Mouse (Mus musculus) bone marrow, adult 2 months (tissue): ENCODE results near the gene Clca2. TPM values are rescaled to one million over a fixed set of nuclear protein-coding genes. Genes with fewer than 3 reads are reported as not detected.
"Not testable (repeated sequence)": the region's sequence is repeated elsewhere in the genome, so short reads cannot be mapped to it uniquely, and the experiment has no call there.

Experiments
- H3K27ac ChIP-seq: fragments of 200-500 bp; 2 replicates; pipeline ENCODE4 v1.5.1; 2012; ENCODE audit warnings: low read depth, mild to moderate bottlenecking, control low read depth, inconsistent platforms, low read length; ENCODE audit not compliant: control insufficient read depth, poor library complexity, insufficient read depth
- H3K4me1 ChIP-seq: fragments of 200-500 bp; 2 replicates; pipeline ENCODE4 v1.6.1; 2011; ENCODE audit warnings: low read length; ENCODE audit not compliant: control insufficient read depth, insufficient read depth
- H3K4me3 ChIP-seq: fragments of 200-500 bp; replicated peaks from 2 replicates; pipeline ENCODE3; 2011; ENCODE audit warnings: mild to moderate bottlenecking, low read depth, low read length, control low read depth; ENCODE audit not compliant: control insufficient read depth
- CTCF ChIP-seq: fragments of 200-500 bp; IDR thresholded peaks from 2 replicates; pipeline ENCODE4 v1.5.1; 2011; ENCODE audit warnings: low read length, control low read depth; ENCODE audit not compliant: control insufficient read depth, insufficient read depth
- POLR2A ChIP-seq: fragments of 200-500 bp; IDR thresholded peaks from 2 replicates; pipeline ENCODE4 v1.6.1; 2011; ENCODE audit warnings: low read depth, mild to moderate bottlenecking, control low read depth, low read length, borderline replicate concordance; ENCODE audit not compliant: control insufficient read depth
- WGBS: fragments of 180-500 bp; shearing (Covaris S2); methylation state at CpG from one replicate; pipeline ENCODE4 v1.1.7; 2018; 5-methylcytosine and 5-hydroxymethylcytosine counted together
- polyA plus RNA-seq: library from polyadenylated mRNA; stranded (reverse); fragments of >200 nt; gene quantifications from 2 replicates; pipeline ENCODE4 v1.2.4, GENCODE M21; 2011; ENCODE audit warnings: low replicate concordance; ENCODE audit not compliant: missing spikeins, insufficient read depth, insufficient read length

Clca2 gene
- polyA plus RNA-seq, 1 experiment = not detected

GRCm38 (mm10) chr3:145072339-145072738 lies 26.9 kb downstream of the Clca2 start:
- H3K4me3 ChIP-seq = no peak overlapping the region
- no peak overlapping the region for H3K27ac ChIP-seq
- WGBS = 83% methylated on average over 3 of the region's 3 CpGs
- TF ChIP-seq POLR2A (no peak), CTCF (no peak)
- no peaks in the 10 kb centered on the region for H3K4me1 ChIP-seq

GRCm38 (mm10) chr3:145068964-145069363 lies 30.3 kb downstream of the Clca2 start:
- TF ChIP-seq POLR2A (no peak), CTCF (no peak)
- 65% methylated on average over 4 of the region's 4 CpGs for WGBS

DNA sequence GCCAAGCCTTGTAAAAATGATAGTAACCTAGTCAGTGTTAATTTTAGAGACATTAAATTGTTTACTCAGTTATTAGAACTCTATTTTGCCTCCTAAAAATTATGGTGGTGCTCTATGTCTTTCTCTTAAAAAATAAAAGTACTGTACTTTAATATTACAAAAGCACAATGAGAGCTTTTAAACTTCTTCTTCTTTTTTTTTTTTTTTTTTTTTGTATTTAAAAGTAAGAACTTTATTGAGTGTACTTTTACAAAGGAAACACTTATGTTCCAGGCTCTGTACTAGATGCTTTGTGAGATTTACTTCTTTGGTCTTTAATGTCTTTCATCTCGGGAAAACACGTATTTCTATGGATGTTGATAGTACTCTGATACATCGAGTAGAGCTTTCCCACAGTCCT lies 44.1 kb downstream of the Clca2 start:
- not testable (repeated sequence) for H3K4me1 ChIP-seq, H3K27ac ChIP-seq, H3K4me3 ChIP-seq
- WGBS = 86% methylated on average over 3 of the region's 3 CpGs

More at GRCm38 (mm10) chr3:145068964-145069363, 30.3 kb downstream of the Clca2 start:
- Histone ChIP-seq H3K27ac (no peak overlapping the region), H3K4me1 (no peaks in the 10 kb centered on the region), H3K4me3 (no peak overlapping the region)

- H3K4me1 ChIP-seq = no peaks in the 10 kb centered on the region
- no peak overlapping the region for H3K4me3 ChIP-seq
- TF ChIP-seq CTCF (no peak), POLR2A (no peak)
- H3K27ac ChIP-seq = no peak overlapping the region
- WGBS = 12% methylated on average over 3 of the region's 3 CpGs
These were observed 49.4 kb downstream of the Clca2 start for GRCm38 (mm10) chr3:145049820-145050219.

GRCm38 (mm10) chr3:145038813-145039212 lies 60.4 kb downstream of the Clca2 start:
- TF ChIP-seq POLR2A (no peak), CTCF (no peak)
- Histone ChIP-seq H3K4me3 (no peak overlapping the region), H3K27ac (no peak overlapping the region), H3K4me1 (no peaks in the 10 kb centered on the region)
- 46% methylated on average over 3 of the region's 3 CpGs for WGBS

DNA sequence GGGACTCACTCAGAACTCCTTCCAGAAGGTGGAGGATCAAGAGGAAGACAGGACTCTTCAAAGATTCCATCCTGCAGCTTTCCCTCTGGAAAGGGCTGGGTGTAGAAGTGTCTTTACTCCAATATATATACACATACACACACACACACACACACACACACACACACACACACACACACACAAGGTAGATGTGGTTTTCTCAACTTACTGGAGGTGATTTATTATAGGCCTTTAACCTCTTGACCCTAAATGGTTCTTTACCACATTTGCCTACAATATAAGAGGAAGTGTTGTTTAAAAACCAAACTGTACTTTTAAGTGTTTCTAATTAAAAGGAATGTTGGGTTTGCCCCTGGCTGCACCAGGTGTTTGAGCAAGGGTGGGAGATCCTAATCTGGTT lies 66.6 kb downstream of the Clca2 start, which contains the start of gene Clca1:
TSS of gene Clca1 (minus strand) at position 101 of the 400 bp plus-strand sequence.
- Histone ChIP-seq H3K4me3 (no peak within 1 kb of the TSS), H3K27ac (no peak within 1 kb of the TSS), H3K4me1 (no peaks in the 10 kb centered on the region)
- TF ChIP-seq POLR2A (no peak), CTCF (no peak)

GRCm38 (mm10) chr3:145028036-145028435 lies 71.2 kb downstream of the Clca2 start:
- TF ChIP-seq POLR2A (no peak), CTCF (no peak)
- 74% methylated on average over 3 of the region's 3 CpGs for WGBS
- H3K4me1 ChIP-seq = no peaks in the 10 kb centered on the region
- no peak overlapping the region for H3K27ac ChIP-seq
- no peak overlapping the region for H3K4me3 ChIP-seq

DNA sequence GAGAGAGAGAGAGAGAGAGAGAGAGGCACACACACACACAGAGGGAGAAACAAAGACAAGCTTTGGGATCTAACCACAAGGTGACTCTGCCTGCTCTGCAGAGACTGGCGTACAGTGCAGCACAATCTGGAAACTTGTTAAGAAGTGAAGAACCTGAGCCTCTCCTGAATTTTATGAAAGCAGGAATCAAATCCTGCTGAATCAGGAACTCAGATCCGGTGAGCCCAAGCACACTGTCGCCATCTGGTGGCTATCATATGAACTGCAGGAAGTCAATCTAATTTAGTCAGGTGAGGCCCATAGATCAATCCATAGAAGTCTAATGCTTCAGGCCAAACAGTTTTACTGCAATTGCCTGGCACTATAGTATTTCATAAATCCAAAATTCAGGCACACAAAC lies 72.5 kb downstream of the Clca2 start:
- 28% methylated on average over 3 of the region's 3 CpGs for WGBS
- TF ChIP-seq CTCF = peak; percentile 72
- TF ChIP-seq POLR2A = no peak
- no peak overlapping the region for H3K27ac ChIP-seq
- no peak overlapping the region for H3K4me3 ChIP-seq
- no peaks in the 10 kb centered on the region for H3K4me1 ChIP-seq

Other genes with a start within 250 kb of the Clca2 start
- not detected in 2 replicates for gene Clca4b, start 166.9 kb downstream of the Clca2 start, polyA plus RNA-seq
- gene Clca4a, start 124.4 kb downstream of the Clca2 start, polyA plus RNA-seq = not detected in 2 replicates
- not detected in 2 replicates for gene Clca1, start 66.7 kb downstream of the Clca2 start, polyA plus RNA-seq
- gene Odf2l, start 19.1 kb upstream of the Clca2 start, polyA plus RNA-seq = 10.2 and 22.6 TPM in 2 replicates
- gene Col24a1, start 193.0 kb upstream of the Clca2 start, polyA plus RNA-seq = 0.18 TPM in 1 of 2 replicates, not detected in the other